Mouse (Mus musculus): ENCODE data around the gene Cbll1.
"Not testable (repeated sequence)": the region's sequence is repeated elsewhere in the genome, so short reads cannot be mapped to it uniquely, and the experiment has no call there.

Cbll1 gene

GRCm38 (mm10) chr12:31498936-31499313 is 491 bp downstream of the Cbll1 start:
- DNase-seq (ENCODE audit: low spot score): no peak

- DNase-seq (ENCODE audit: low spot score): no peak
These were observed 13.0 kb downstream of the Cbll1 start for GRCm38 (mm10) chr12:31486431-31486830.

GRCm38 (mm10) chr12:31478182-31478581 is 21.2 kb downstream of the Cbll1 start:
- DNase-seq (ENCODE audit: low spot score): not testable (repeated sequence)

- no peak for DNase-seq (ENCODE audit: low spot score)
These were observed 36.8 kb downstream of the Cbll1 start for GRCm38 (mm10) chr12:31462615-31463014.

DNA sequence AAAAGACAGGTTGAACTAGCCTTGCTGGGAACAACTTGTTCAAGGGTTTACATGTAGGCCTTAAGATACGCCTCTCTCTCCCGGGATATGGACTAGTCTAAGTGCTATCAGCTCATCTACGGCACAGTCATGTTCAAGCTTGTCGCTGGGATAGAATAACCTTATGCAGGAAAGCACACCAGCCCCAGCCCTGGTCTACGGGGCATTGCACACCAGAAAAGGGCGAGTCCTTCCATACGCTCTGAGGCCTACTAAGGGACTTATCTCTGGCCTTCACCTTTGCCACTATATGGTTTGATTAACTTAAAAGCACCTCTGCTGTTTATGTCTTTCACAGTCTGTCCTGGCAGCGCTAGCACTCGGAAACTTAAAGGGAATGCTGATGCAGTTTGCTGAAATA is 38.0 kb downstream of the Cbll1 start:
- no peak for DNase-seq (ENCODE audit: low spot score)

GRCm38 (mm10) chr12:31460270-31460669 is 39.1 kb downstream of the Cbll1 start:
- DNase-seq (ENCODE audit: low spot score): not testable (repeated sequence)

- DNase-seq (ENCODE audit: low spot score): no peak
These were observed 40.9 kb downstream of the Cbll1 start for GRCm38 (mm10) chr12:31458474-31458873.

- no peak for DNase-seq (ENCODE audit: low spot score)
These were observed 43.1 kb downstream of the Cbll1 start for GRCm38 (mm10) chr12:31456271-31456670.

DNA sequence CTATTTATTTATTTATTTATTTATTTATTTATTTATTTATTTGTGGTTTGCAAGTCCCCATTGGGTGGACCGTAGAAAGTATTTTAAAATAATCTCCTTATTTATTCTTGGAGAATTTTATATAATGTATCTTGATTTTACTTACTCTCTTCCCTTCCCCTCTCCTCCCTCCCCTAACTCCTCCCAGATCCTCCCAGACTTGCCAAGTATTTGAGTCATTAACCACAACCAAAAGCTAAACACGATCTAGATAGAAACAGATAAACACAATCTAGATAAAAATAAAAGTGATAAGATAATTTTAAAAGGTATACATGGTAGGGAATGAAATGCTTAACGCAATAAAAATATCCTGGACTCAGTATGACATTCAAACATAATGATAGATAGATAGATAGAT is 50.1 kb downstream of the Cbll1 start:
- DNase-seq (ENCODE audit: low spot score): no peak

GRCm38 (mm10) chr12:31444827-31445226 is 54.6 kb downstream of the Cbll1 start:
- no peak for DNase-seq (ENCODE audit: low spot score)

DNA sequence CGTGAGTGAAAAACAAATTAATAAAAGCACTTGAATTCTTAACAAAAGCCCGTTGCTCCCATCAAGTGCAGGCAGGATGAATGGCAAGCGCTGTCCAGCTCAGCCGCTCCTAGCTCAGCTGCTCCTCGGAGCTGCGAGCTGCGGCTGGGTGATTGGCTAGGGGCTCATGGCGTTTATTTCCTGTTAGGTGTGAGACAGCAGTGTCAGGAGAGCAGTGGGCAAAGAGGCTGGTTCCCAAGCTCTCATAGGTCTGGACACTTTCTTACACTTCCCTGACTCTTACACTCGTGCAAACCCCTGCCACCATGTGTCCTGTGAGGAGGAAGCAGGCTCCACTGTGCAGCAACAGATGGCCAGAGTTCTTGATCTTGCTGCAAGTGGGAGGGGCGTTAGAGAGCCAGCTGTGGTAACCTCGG is 55.3 kb downstream of the Cbll1 start:
- DNase-seq (ENCODE audit: low spot score): peak; percentile 77

DNA sequence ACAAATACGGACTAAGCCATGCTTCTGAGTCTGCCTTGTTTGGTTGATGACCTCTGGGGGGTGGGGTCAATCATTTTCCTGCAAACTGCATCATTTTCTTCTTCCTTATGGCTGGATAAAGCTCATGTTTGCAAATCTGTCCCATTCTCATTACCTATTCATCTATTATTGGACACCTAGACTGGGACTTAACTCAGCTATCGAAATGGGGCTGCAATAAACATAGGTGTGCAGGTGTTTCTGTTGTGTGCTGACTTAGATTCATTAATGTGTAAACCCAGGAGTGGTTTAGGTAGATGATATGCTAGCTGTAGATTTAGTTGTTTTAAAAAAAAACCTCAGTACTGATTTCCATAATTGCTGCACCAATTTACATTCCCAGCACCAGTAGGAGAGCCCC is 59.8 kb downstream of the Cbll1 start:
- DNase-seq (ENCODE audit: low spot score): no peak

DNA sequence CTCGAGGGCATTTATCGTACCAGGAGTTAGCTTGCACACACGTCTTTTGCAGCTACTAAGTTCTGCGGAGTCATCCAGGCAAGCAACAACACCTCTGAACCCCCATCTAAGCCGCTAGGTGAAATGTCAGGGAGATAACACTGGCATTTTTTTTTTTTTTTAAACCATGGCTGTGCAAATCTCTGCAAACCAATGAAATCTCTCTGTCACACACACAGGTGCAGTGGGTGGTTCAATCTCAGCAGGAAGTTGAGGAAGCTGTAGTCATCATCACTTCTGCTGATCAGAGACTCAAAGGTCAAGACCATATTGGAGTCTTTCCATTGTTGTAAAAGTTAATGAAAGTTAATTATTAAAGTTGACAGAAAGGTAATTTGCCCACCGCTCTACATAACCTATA is 61.6 kb downstream of the Cbll1 start:
- DNase-seq (ENCODE audit: low spot score): no peak

All from embryo, embryonic 10.5 days (tissue).